Mouse (Mus musculus) adrenal gland, adult 18-20 months (tissue): Measurements from ENCODE around the gene Tlr2. TPM values are rescaled to one million over a fixed set of nuclear protein-coding genes. Genes with fewer than 3 reads are reported as not detected.
A peak's percentile ranks its signal among the peaks of the same experiment; 100 is the strongest.
"Not testable (repeated sequence)": the region's sequence is repeated elsewhere in the genome, so short reads cannot be mapped to it uniquely, and the experiment has no call there.

Experiments used
- DNase-seq, 2 experiments: peaks; one replicate each; pipeline ENCODE4 v3.0.0; 2021 to 2022; ENCODE audit warnings: low spot score in 2 of 2
- long read RNA-seq, 2 experiments: library from polyadenylated mRNA; stranded (forward); transcript quantifications; one replicate each; pipeline ENCODE4 v2.0.0; 2021
- total RNA-seq, 2 experiments: library from RNA; stranded (reverse); gene quantifications; 1 replicate in 1 of 2; 2 replicates in 1 of 2; pipeline ENCODE4 v1.2.3; 2021

Tlr2 gene
- total RNA-seq: 1 to 10 TPM; 2.8 to 3.7 TPM
- long read RNA-seq, experiment 1, partial matches to known transcripts: 0 of 3 reads
- long read RNA-seq, experiment 1, other reads (novel, unspliced or antisense): 1 of 3 reads
- long read RNA-seq, experiment 2, partial matches to known transcripts: 1 of 5 reads
- long read RNA-seq, experiment 2, other reads (novel, unspliced or antisense): 1 of 5 reads

GRCm38 (mm10) chr3:83841095-83841850 is at the start of gene Tlr2:
Gene Tlr2 (minus strand): TSS chr3:83841767.
- peak; percentile 80 for DNase-seq

- no peak for DNase-seq
Measured at GRCm38 (mm10) chr3:83885163-83885562, 43.6 kb upstream of the Tlr2 start.

GRCm38 (mm10) chr3:83879261-83880050 is 37.9 kb upstream of the Tlr2 start:
- DNase-seq: not testable (repeated sequence)

GRCm38 (mm10) chr3:83878801-83879200 is 37.2 kb upstream of the Tlr2 start:
- DNase-seq: no peak

GRCm38 (mm10) chr3:83876299-83876698 is 34.7 kb upstream of the Tlr2 start:
- DNase-seq: no peak

- DNase-seq: not testable (repeated sequence)
Measured at GRCm38 (mm10) chr3:83875078-83875477, 33.5 kb upstream of the Tlr2 start.

- DNase-seq: not testable (repeated sequence)
Measured at GRCm38 (mm10) chr3:83872853-83873252, 31.3 kb upstream of the Tlr2 start.

GRCm38 (mm10) chr3:83871962-83872361 is 30.4 kb upstream of the Tlr2 start:
- DNase-seq: not testable (repeated sequence)

- DNase-seq: not testable (repeated sequence)
Measured at GRCm38 (mm10) chr3:83871559-83871958, 30.0 kb upstream of the Tlr2 start.

- no peak for DNase-seq
Measured at GRCm38 (mm10) chr3:83869776-83870175, 28.2 kb upstream of the Tlr2 start.

GRCm38 (mm10) chr3:83867026-83867425 is 25.5 kb upstream of the Tlr2 start:
- not testable (repeated sequence) for DNase-seq

GRCm38 (mm10) chr3:83865216-83865615 is 23.6 kb upstream of the Tlr2 start:
- DNase-seq: peak; percentile 32 to 58

GRCm38 (mm10) chr3:83864064-83864548 is 22.5 kb upstream of the Tlr2 start:
- no peak for DNase-seq

- peak; percentile 41 to 44 for DNase-seq
Measured at GRCm38 (mm10) chr3:83862956-83863355, 21.4 kb upstream of the Tlr2 start.

GRCm38 (mm10) chr3:83859595-83859994 is 18.0 kb upstream of the Tlr2 start:
- no peak for DNase-seq

- DNase-seq: no peak
Measured at GRCm38 (mm10) chr3:83859071-83859470, 17.5 kb upstream of the Tlr2 start.

- DNase-seq: no peak
Measured at GRCm38 (mm10) chr3:83857621-83858020, 16.1 kb upstream of the Tlr2 start.

- no peak for DNase-seq
Measured at GRCm38 (mm10) chr3:83855643-83856042, 14.1 kb upstream of the Tlr2 start.

GRCm38 (mm10) chr3:83849341-83849740 is 7.8 kb upstream of the Tlr2 start:
- no peak for DNase-seq

- no peak for DNase-seq
Measured at GRCm38 (mm10) chr3:83844766-83845520, 3.4 kb upstream of the Tlr2 start.

GRCm38 (mm10) chr3:83839477-83839876 is 2.1 kb downstream of the Tlr2 start:
- no peak for DNase-seq
